13 mouse cellular contexts compared by ENCODE assay signal in the genomic region with DNA sequence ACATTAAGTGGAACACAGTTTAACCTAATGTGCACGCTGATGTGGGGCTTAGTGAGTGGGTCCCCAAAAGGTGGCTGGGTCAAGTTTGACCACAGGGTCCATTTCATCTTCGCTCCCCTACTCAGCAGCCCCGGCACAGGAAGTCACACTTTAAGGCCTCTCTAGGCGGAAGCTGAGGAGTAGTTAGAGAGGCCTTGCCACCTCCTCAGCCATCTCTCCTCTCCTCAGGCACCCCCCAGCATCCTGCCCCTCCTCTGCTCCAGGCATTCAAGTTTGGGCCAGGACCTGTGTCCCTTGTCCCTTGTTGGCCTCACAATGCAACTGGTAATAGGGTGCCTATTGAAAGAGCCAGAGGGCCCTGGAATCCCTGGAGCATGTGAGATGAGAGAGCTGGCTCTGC. TPM values are rescaled to one million over a fixed set of nuclear protein-coding genes. Genes with fewer than 3 reads are reported as not detected.
DNase-seq lines count a peak whose midpoint lies in the region; ATAC-seq and TF ChIP-seq lines count a peak whose summit lies in the region.
"Had no signal": no experiment of that assay in that cellular context is flagged by ENCODE, and none has a peak within 500 bp of the region (broad histone marks: within the 10 kb centered on the region; RNA-seq: fewer than 3 reads in every experiment).

No protein-coding gene starts in this region.

- ATAC-seq in lung, embryonic 16.5 days (ENCODE audit: low read depth), result no peak
- ATAC-seq in limb, embryonic 12.5 days (ENCODE audit: insufficient number of reproducible peaks, insufficient read depth, low FRiP score, low TSS enrichment, low read depth), result no peak
- ATAC-seq: forebrain, postnatal 0 days had no signal

- WGBS in lung, embryonic 16.5 days, result 63% methylated on average over 4 of the region's 4 CpGs
- 73% methylated on average over 4 of the region's 4 CpGs for WGBS in limb, embryonic 12.5 days

- peak overlapping the region; percentile 94 for H3K27ac ChIP-seq in gastrocnemius, adult 2 months
- H3K27ac ChIP-seq in lung, embryonic 16.5 days (ENCODE audit: low read length), result peak overlapping the region; percentile 75
- H3K27ac ChIP-seq in limb, embryonic 12.5 days, result 0 out of 2 replicates have a peak overlapping the region, but pooled peaks have one; percentile 84

- peak overlapping the region; percentile 56; the same call in 1 of the 2 replicates for H3K9ac ChIP-seq in lung, embryonic 16.5 days (ENCODE audit: low read length)
- H3K9ac ChIP-seq in limb, embryonic 12.5 days (replicated peaks), result no peak overlapping the region
- H3K9ac ChIP-seq: forebrain, postnatal 0 days had no signal

- peak overlapping the region; percentile 94 for H3K4me3 ChIP-seq in gastrocnemius, adult 2 months
- H3K4me3 ChIP-seq in lung, embryonic 16.5 days (ENCODE audit: low read length), result no peak overlapping the region
- no peak overlapping the region for H3K4me3 ChIP-seq in limb, embryonic 12.5 days (replicated peaks)

- H3K36me3 ChIP-seq in lung, embryonic 16.5 days (ENCODE audit: control insufficient read depth, insufficient read depth, low read length), result peaks cover 16% of the 10 kb centered on the region
- H3K36me3 ChIP-seq in limb, embryonic 12.5 days, result peaks cover 16% of the 10 kb centered on the region

- H3K4me2 ChIP-seq in lung, embryonic 16.5 days (ENCODE audit: low read depth, low read length), result peak overlapping the region; percentile 46
- H3K4me2 ChIP-seq in limb, embryonic 12.5 days, result 0 out of 2 replicates have a peak overlapping the region, but pooled peaks have one; percentile 2

- H3K27me3 ChIP-seq in lung, embryonic 16.5 days (ENCODE audit: control insufficient read depth, insufficient read depth, low read depth, low read length), result no peaks in the 10 kb centered on the region
- no peaks in the 10 kb centered on the region for H3K27me3 ChIP-seq in limb, embryonic 12.5 days

- TF ChIP-seq CTCF in gastrocnemius, adult 2 months (IDR thresholded peaks at IDR 0.05), result no peak

- peaks cover 61% of the 10 kb centered on the region for H3K4me1 ChIP-seq in lung, embryonic 16.5 days (replicated peaks; ENCODE audit: control insufficient read depth, insufficient read depth, low read length)
- H3K4me1 ChIP-seq in limb, embryonic 12.5 days (replicated peaks), result peaks cover 73% of the 10 kb centered on the region

- intact Hi-C loops in gastrocnemius, adult 2 months (cut with DNase I), result no loop called here
- intact Hi-C loops in gastrocnemius, postnatal 36 days (cut with DNase I), result no loop called here

- H3K9me3 ChIP-seq in lung, embryonic 16.5 days (ENCODE audit: control insufficient read depth, low read length), result no peaks in the 10 kb centered on the region
- no peaks in the 10 kb centered on the region for H3K9me3 ChIP-seq in limb, embryonic 12.5 days

- no peak for DNase-seq in gastrocnemius, adult 2 months
- DNase-seq in gastrocnemius, postnatal 36 days, result no peak
- DNase-seq in lung, postnatal 25 days (ENCODE audit: low spot score), result no peak
- DNase-seq in thymus, postnatal 0 days (ENCODE audit: low spot score), result peak; percentile 74
- no peak for DNase-seq in retina, embryonic 14.5 days (ENCODE audit: low spot score)
- no peak for DNase-seq in left cerebral cortex, adult 18-20 months (ENCODE audit: low spot score in 2 of 2)
- DNase-seq: cerebellum, adult 11-12 months; forebrain, postnatal 0 days; kidney, adult 8-10 months; lung, adult 2 months; retina, postnatal 1 day had no signal

RNA-seq across cellular contexts. Expression of gene Tnfrsf1a, which starts 4.5 kb away (rescaled TPM):
- total RNA-seq in gastrocnemius, adult 2 months (2021), result 10 to 100 TPM; 25.8 to 26.2 TPM
- 10 to 100 TPM; 21.9 to 28.7 TPM for total RNA-seq in gastrocnemius, postnatal 36 days (2021)
- 115 and 117 TPM in 2 replicates for polyA plus RNA-seq in lung, embryonic 16.5 days (2015; fragmentation: Nextera tagmentation; extraction: Ambion mirVana)
- polyA plus RNA-seq in limb, embryonic 12.5 days (2016; fragmentation: Nextera tagmentation; extraction: Ambion mirVana), result 50.2 and 50.3 TPM in 2 replicates
- 67.3 and 67.9 TPM in 2 replicates for polyA plus RNA-seq in thymus, postnatal 0 days (2015; fragmentation: Nextera tagmentation; extraction: Ambion mirVana)
- 10 to 100 TPM; 10.9 to 13.4 TPM for total RNA-seq in left cerebral cortex, adult 18-20 months (2021)

RNA-seq across cellular contexts. Expression of gene Plekhg6, which starts 26.9 kb away (rescaled TPM):
- not detected for total RNA-seq in gastrocnemius, adult 2 months (2021)
- not detected for total RNA-seq in gastrocnemius, postnatal 36 days (2021)
- polyA plus RNA-seq in lung, embryonic 16.5 days (2015; fragmentation: Nextera tagmentation; extraction: Ambion mirVana), result 0.49 and 0.99 TPM in 2 replicates
- 0.41 and 0.46 TPM in 2 replicates for polyA plus RNA-seq in limb, embryonic 12.5 days (2016; fragmentation: Nextera tagmentation; extraction: Ambion mirVana)
- polyA plus RNA-seq in thymus, postnatal 0 days (2015; fragmentation: Nextera tagmentation; extraction: Ambion mirVana), result 1.0 and 1.2 TPM in 2 replicates
- under 1 TPM; 0.35 to 0.56 TPM for total RNA-seq in left cerebral cortex, adult 18-20 months (2021)

RNA-seq across cellular contexts. Expression of gene Scnn1a, which starts 33.2 kb away (rescaled TPM):
- total RNA-seq in gastrocnemius, adult 2 months (2021), result under 1 TPM; 0.10 to 0.14 TPM
- under 1 TPM; 0.15 to 0.36 TPM for total RNA-seq in gastrocnemius, postnatal 36 days (2021)
- polyA plus RNA-seq in lung, embryonic 16.5 days (2015; fragmentation: Nextera tagmentation; extraction: Ambion mirVana), result 9.1 and 13.4 TPM in 2 replicates
- 1.0 and 1.3 TPM in 2 replicates for polyA plus RNA-seq in limb, embryonic 12.5 days (2016; fragmentation: Nextera tagmentation; extraction: Ambion mirVana)
- polyA plus RNA-seq in thymus, postnatal 0 days (2015; fragmentation: Nextera tagmentation; extraction: Ambion mirVana), result 9.0 and 9.5 TPM in 2 replicates
- total RNA-seq in left cerebral cortex, adult 18-20 months (2021), result 1 to 10 TPM; 2.6 to 3.6 TPM

RNA-seq across cellular contexts. Expression of gene Ltbr, which starts 40.0 kb away (rescaled TPM):
- total RNA-seq in gastrocnemius, adult 2 months (2021), result 10 to 100 TPM; 20.3 to 21.2 TPM
- 10 to 100 TPM; 20.3 to 21.7 TPM for total RNA-seq in gastrocnemius, postnatal 36 days (2021)
- 91.1 and 96.4 TPM in 2 replicates for polyA plus RNA-seq in lung, embryonic 16.5 days (2015; fragmentation: Nextera tagmentation; extraction: Ambion mirVana)
- 37.3 and 38.6 TPM in 2 replicates for polyA plus RNA-seq in limb, embryonic 12.5 days (2016; fragmentation: Nextera tagmentation; extraction: Ambion mirVana)
- polyA plus RNA-seq in thymus, postnatal 0 days (2015; fragmentation: Nextera tagmentation; extraction: Ambion mirVana), result 29.6 and 30.9 TPM in 2 replicates
- total RNA-seq in left cerebral cortex, adult 18-20 months (2021), result 1 to 10 TPM; 8.1 to 9.5 TPM
